Mouse (Mus musculus) liver, embryonic 14.5 days (tissue): Measurements from ENCODE around the gene Shank2. TPM values are rescaled to one million over a fixed set of nuclear protein-coding genes. Genes with fewer than 3 reads are reported as not detected.

Experiments used
- ATAC-seq: fragments of 200-750 bp; cut with Nextera tagmentation; 2 replicates; pipeline ENCODE4 v1.8.0; 2017; ENCODE audit warnings: moderate number of reproducible peaks, mild to moderate bottlenecking, moderate library complexity; ENCODE audit not compliant: insufficient read depth
- DNase-seq, 3 experiments: peaks; one replicate each; pipeline ENCODE4 v3.0.0-alpha.2; 2012 to 2013; ENCODE audit warnings: low read depth in 3 of 3, low spot score in 3 of 3
- H3K27ac ChIP-seq: fragments of 300-500 bp; sonication (generic); 2 replicates; pipeline ENCODE4 v1.5.1; 2014; ENCODE audit warnings: moderate library complexity, mild to moderate bottlenecking, control low read depth, inconsistent platforms
- H3K27me3 ChIP-seq: fragments of 300-500 bp; sonication (generic); 2 replicates; pipeline ENCODE4 v1.6.1; 2014; ENCODE audit warnings: mild to moderate bottlenecking, low read length, moderate library complexity; ENCODE audit not compliant: control insufficient read depth, insufficient read depth
- H3K36me3 ChIP-seq: fragments of 300-500 bp; sonication (generic); replicated peaks from 2 replicates; pipeline ENCODE4 v1.6.1; 2014; ENCODE audit warnings: low read depth; ENCODE audit not compliant: control insufficient read depth, insufficient read depth
- H3K4me1 ChIP-seq, 2 experiments: fragments of 200-500 bp in 1 of 2; fragments of 300-500 bp in 1 of 2; sonication (generic) in 1 of 2; replicated peaks; 2 replicates each; pipeline ENCODE4 v1.6.1; 2012 to 2014; ENCODE audit warnings: antibody characterized with exemption in 1 of 2, inconsistent platforms in 1 of 2, low read length in 1 of 2; ENCODE audit not compliant: control insufficient read depth in 2 of 2, insufficient read depth in 2 of 2
- H3K4me2 ChIP-seq: fragments of 300-500 bp; sonication (generic); 2 replicates; pipeline ENCODE4 v1.6.1; 2014; ENCODE audit warnings: low read depth, mild to moderate bottlenecking, control low read depth, moderate library complexity
- H3K4me3 ChIP-seq, 2 experiments: fragments of 200-500 bp in 1 of 2; fragments of 300-500 bp in 1 of 2; sonication (generic) in 1 of 2; 2 replicates each; pipeline ENCODE4 v1.5.1; 2012 to 2014; ENCODE audit warnings: low read depth in 2 of 2, low read length in 2 of 2, mild to moderate bottlenecking in 2 of 2, control low read depth in 1 of 2, inconsistent platforms in 1 of 2, moderate library complexity in 1 of 2; ENCODE audit not compliant: insufficient read depth in 1 of 2
- H3K9ac ChIP-seq: fragments of 300-500 bp; sonication (generic); replicated peaks from 2 replicates; pipeline ENCODE4 v1.6.1; 2014; ENCODE audit warnings: mild to moderate bottlenecking, control low read depth, moderate library complexity
- H3K9me3 ChIP-seq: fragments of 300-500 bp; sonication (generic); 2 replicates; pipeline ENCODE4 v1.6.1; 2016; ENCODE audit warnings: low read length, mixed read lengths; ENCODE audit not compliant: control insufficient read depth
- CTCF ChIP-seq: IDR thresholded peaks from 2 replicates; pipeline ENCODE4 v1.5.1; 2016; ENCODE audit warnings: antibody characterized with exemption, low read depth, control low read depth
- EP300 ChIP-seq: IDR thresholded peaks from 2 replicates; pipeline ENCODE4 v1.6.1; 2016; ENCODE audit warnings: antibody characterized with exemption, low read depth
- WGBS: fragments of 180-500 bp; shearing (Covaris S2); extraction: QIAGEN DNeasy Blood & Tissue Kit; methylation state at CpG from one replicate; pipeline ENCODE4 v1.1.7; 2014; ENCODE audit not compliant: insufficient replicate concordance; 5-methylcytosine and 5-hydroxymethylcytosine counted together
- polyA plus RNA-seq, 2 experiments: library from polyadenylated mRNA; depleted of rRNA in 1 of 2; stranded (reverse) in 1 of 2; unstranded in 1 of 2; fragments of >200 nt; fragmentation: Nextera tagmentation in 1 of 2; extraction: Ambion mirVana in 1 of 2; gene quantifications; 2 replicates each; pipeline versions ENCODE4 v1.2.1 to v1.2.3; 2012 to 2014

The Shank2 gene
- polyA plus RNA-seq, 2 experiments = 0.17 to 0.35 TPM

DNA sequence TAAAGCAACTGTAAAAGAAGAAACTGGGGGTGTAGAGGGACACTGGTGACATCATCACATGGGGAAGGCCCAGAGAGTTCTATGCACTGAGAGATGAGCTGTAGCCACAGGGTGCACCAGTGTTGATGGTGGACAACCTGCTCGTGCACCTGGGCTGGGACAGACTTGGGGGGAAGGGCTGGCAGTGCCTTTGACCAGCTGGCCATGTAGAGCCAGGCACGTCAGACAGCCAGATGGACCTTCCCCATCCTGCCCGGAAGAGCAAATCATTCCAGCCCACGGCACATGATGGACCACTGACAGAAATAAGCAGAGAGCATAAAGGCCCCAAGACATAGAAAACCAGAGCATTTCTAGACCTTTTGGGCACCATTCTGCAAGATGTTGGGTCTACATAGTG, 299.9 kb downstream of the Shank2 start:
- Histone ChIP-seq H3K9me3 (no peaks in the 10 kb centered on the region), H3K27ac (no peak overlapping the region), H3K4me1 (no peaks in the 10 kb centered on the region), H3K4me3 (no peak overlapping the region), H3K9ac (no peak overlapping the region), H3K4me2 (no peak overlapping the region), H3K27me3 (no peaks in the 10 kb centered on the region), H3K36me3 (no peaks in the 10 kb centered on the region)
- 64% methylated on average over 4 of the region's 4 CpGs for WGBS
- DNase-seq (no peak), ATAC-seq (no peak)
- no peak for TF ChIP-seq CTCF
- TF ChIP-seq EP300 = no peak

DNA sequence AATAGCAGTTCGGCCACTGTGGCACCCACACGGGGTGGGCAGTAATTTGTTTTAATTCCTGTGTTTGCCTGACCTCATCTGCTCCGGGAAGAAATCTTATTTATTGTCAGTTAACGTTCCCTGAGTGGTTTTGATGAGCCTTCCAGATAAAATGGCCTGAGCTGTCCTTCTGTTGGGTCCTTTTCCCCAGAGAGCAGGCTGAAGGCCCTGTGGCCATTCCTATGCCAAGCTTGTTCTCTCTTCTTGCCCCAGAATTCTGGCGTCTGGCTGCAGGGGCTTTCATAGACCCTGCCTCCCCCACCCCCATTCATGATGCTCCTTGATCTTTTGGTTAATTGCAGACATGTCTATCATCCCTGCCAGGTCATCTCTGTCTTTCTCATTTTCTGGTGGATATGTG, 300.8 kb downstream of the Shank2 start:
- no peak overlapping the region for H3K4me3 ChIP-seq
- no peak for TF ChIP-seq EP300
- TF ChIP-seq CTCF = no peak
- no peak overlapping the region for H3K27ac ChIP-seq
- no peaks in the 10 kb centered on the region for H3K4me1 ChIP-seq
- ATAC-seq (no peak), DNase-seq (no peak)
- no peak overlapping the region for H3K9ac ChIP-seq
- H3K27me3 ChIP-seq = no peaks in the 10 kb centered on the region
- no peaks in the 10 kb centered on the region for H3K36me3 ChIP-seq
- no peaks in the 10 kb centered on the region for H3K9me3 ChIP-seq
- WGBS = 59% methylated on average over 5 of the region's 5 CpGs
- no peak overlapping the region for H3K4me2 ChIP-seq

DNA sequence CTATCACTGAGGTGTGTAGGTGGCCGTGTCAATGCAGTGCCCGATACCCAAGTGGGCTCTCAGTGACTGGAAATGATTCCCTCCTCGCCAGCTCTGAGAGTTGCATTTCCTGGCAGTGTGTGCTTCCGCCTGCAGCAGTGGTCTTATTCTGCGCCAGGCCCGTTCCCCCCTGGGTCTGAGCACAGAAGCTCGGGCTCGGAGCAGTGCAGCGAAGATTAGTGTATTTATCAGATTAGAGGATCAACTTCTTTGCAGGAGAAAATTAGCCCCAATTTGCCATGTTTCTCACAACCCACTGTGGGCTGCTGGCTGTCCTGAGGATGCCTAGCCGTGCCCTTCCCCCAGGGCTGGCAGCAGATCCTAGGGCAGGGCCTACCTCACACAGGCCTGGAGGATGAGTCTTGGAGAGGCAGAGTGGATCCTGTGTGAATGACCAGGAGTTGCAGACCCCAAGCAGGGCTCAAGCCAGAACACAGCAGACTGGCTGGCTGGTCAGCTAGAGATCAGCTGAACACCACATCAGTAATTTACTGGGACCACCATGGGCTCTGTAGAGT, 306.2 kb downstream of the Shank2 start:
- 60% methylated on average over 10 of the region's 10 CpGs for WGBS
- Histone ChIP-seq H3K4me2 (no peak overlapping the region), H3K4me3 (no peak overlapping the region), H3K4me1 (no peaks in the 10 kb centered on the region), H3K27me3 (no peaks in the 10 kb centered on the region), H3K9me3 (no peaks in the 10 kb centered on the region), H3K9ac (no peak overlapping the region), H3K27ac (no peak overlapping the region), H3K36me3 (no peaks in the 10 kb centered on the region)
- DNase-seq (no peak), ATAC-seq (no peak)
- no peak for TF ChIP-seq EP300
- TF ChIP-seq CTCF = no peak

DNA sequence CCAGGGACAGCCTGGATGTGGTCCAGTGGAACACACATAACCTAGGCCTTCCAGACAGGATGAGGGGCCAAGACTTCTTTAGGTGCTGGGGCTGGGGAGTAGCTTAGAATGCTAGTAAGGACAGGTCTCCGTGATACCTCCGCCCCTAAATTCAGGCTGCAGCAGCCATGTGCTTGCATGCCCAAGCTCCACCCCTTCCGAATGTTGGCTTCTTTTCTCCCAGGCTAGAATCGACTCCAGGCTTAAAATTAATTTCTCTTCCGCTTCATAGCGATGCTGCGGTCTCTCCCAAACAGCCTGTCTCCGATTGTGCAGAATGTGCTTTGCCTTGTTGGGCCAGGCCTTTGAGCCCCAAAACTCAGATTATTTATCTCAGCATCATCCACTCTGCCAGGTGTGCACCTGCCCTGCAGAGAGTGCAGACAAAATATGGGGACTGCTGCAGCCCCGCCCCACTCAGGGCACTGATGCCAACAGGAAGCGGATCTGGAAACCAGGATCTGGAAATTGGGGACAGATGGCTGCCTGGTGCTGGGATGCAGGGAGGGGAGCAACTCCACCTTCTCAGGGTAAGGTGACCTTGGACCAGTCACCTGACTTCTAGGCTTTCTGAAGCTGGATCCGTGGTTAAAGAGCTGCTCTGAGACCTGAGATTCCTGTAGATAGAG, 312.8 kb downstream of the Shank2 start:
- TF ChIP-seq CTCF (no peak), EP300 (no peak)
- H3K4me2 ChIP-seq = no peak overlapping the region
- ATAC-seq (no peak), DNase-seq (no peak)
- no peaks in the 10 kb centered on the region for H3K9me3 ChIP-seq
- H3K27ac ChIP-seq = no peak overlapping the region
- no peaks in the 10 kb centered on the region for H3K27me3 ChIP-seq
- 71% methylated on average over 11 of the region's 11 CpGs for WGBS
- H3K36me3 ChIP-seq = no peaks in the 10 kb centered on the region
- no peaks in the 10 kb centered on the region for H3K4me1 ChIP-seq
- H3K9ac ChIP-seq = no peak overlapping the region
- H3K4me3 ChIP-seq = no peak overlapping the region

DNA sequence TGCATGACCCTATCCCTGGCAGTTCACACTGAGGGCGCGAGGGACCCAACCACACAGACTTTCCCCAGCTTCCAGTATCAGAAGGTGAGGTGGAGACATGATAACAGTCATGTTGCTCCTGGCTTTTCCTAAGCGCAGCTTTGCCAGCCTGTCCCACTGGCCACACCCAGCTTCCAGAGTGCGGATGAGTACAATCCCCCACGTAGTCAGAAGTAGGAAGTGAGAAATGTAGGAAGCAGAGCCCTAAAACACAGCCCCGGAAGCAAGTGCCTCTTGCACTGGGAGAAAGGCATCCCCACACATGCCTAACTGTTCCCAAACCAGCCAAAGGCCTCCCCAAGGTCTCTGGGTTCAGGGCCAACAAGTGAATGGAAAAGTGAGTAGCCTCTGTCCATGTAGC, 314.5 kb downstream of the Shank2 start:
- Histone ChIP-seq H3K4me3 (no peak overlapping the region), H3K27me3 (no peaks in the 10 kb centered on the region), H3K4me2 (no peak overlapping the region), H3K9ac (no peak overlapping the region), H3K36me3 (no peaks in the 10 kb centered on the region), H3K9me3 (no peaks in the 10 kb centered on the region), H3K4me1 (no peaks in the 10 kb centered on the region), H3K27ac (no peak overlapping the region)
- WGBS = 62% methylated on average over 6 of the region's 6 CpGs
- DNase-seq (no peak), ATAC-seq (no peak)
- TF ChIP-seq EP300 = no peak
- no peak for TF ChIP-seq CTCF
